Mouse (Mus musculus) E14TG2a.4 (cell line): Measurements from ENCODE around the gene Raly.

Experiments
- CTCF ChIP-seq: conservative IDR thresholded peaks from 2 replicates; pipeline ENCODE4 v1.5.1; 2014; ENCODE audit warnings: low read length
- NANOG ChIP-seq: IDR thresholded peaks from 2 replicates; pipeline ENCODE4 v1.6.1; 2014; ENCODE audit warnings: borderline replicate concordance, low read length, mixed read lengths

DNA sequence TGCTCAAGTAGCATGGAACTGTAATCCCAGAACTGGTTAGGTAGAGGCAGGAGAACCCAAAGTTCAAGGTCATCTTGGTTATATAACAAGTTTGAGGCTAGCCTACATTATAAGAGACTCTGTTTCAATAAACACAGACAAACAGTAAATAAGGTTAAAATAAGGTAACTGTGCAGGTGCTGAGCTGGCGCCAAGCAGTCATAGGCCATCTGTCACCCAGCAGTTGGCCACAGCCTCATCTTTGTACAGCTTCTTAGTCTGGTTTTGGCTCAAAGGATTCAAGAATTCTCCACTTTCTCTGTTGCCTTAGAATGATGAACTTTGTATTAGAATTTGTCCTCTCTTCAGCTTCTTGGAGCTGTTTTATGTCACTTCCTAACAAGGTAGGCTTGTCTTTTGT lies 77.2 kb downstream of the Raly start:
- TF ChIP-seq CTCF: no peak
- no peak for TF ChIP-seq NANOG
